Mouse (Mus musculus) stomach, postnatal 0 days (tissue): ENCODE results near the gene Smc4. TPM values are rescaled to one million over a fixed set of nuclear protein-coding genes. Genes with fewer than 3 reads are reported as not detected.
A peak's percentile ranks its signal among the peaks of the same experiment; 100 is the strongest.

Experiments used
- ATAC-seq: fragments of 200-750 bp; cut with Nextera tagmentation; 2 replicates; pipeline ENCODE4 v1.8.0; 2017; ENCODE audit not compliant: low FRiP score, low TSS enrichment
- DNase-seq: peaks from one replicate; pipeline ENCODE4 v3.0.0-alpha.2; 2016; ENCODE audit warnings: low spot score
- H3K27ac ChIP-seq: fragments of 300-500 bp; sonication (generic); replicated peaks from 2 replicates; pipeline ENCODE4 v1.5.1; 2014; ENCODE audit warnings: mild to moderate bottlenecking, control low read depth
- H3K27me3 ChIP-seq: fragments of 300-500 bp; sonication (generic); 2 replicates; pipeline ENCODE4 v1.6.1; 2014; ENCODE audit warnings: low read length; ENCODE audit not compliant: control insufficient read depth, insufficient read depth
- H3K36me3 ChIP-seq: fragments of 300-500 bp; sonication (generic); 2 replicates; pipeline ENCODE4 v1.6.1; 2014; ENCODE audit warnings: low read length, mixed read lengths; ENCODE audit not compliant: control insufficient read depth, insufficient read depth
- H3K4me1 ChIP-seq: fragments of 300-500 bp; sonication (generic); replicated peaks from 2 replicates; pipeline ENCODE4 v1.6.1; 2014; ENCODE audit warnings: antibody characterized with exemption; ENCODE audit not compliant: control insufficient read depth, insufficient read depth
- H3K4me2 ChIP-seq: fragments of 300-500 bp; sonication (generic); replicated peaks from 2 replicates; pipeline ENCODE4 v1.6.1; 2014; ENCODE audit warnings: low read depth, mild to moderate bottlenecking, control low read depth, moderate library complexity
- H3K4me3 ChIP-seq: fragments of 300-500 bp; sonication (generic); 2 replicates; pipeline ENCODE4 v1.5.1; 2014; ENCODE audit warnings: low read depth, low read length, control low read depth
- H3K9ac ChIP-seq: fragments of 300-500 bp; sonication (generic); 2 replicates; pipeline ENCODE4 v1.6.1; 2014; ENCODE audit warnings: mild to moderate bottlenecking, low read length, control low read depth, mixed read lengths
- H3K9me3 ChIP-seq: fragments of 300-500 bp; sonication (generic); 2 replicates; pipeline ENCODE4 v1.6.1; 2016; ENCODE audit warnings: low read length; ENCODE audit not compliant: control insufficient read depth
- CTCF ChIP-seq: IDR thresholded peaks from 2 replicates; pipeline ENCODE4 v1.5.1; 2016; ENCODE audit warnings: antibody characterized with exemption, low read depth, mild to moderate bottlenecking, moderate library complexity
- EP300 ChIP-seq: optimal IDR thresholded peaks from 2 replicates; pipeline ENCODE3; 2016; ENCODE audit warnings: antibody characterized with exemption
- WGBS: fragments of 180-500 bp; shearing (Covaris S2); extraction: QIAGEN DNeasy Blood & Tissue Kit; methylation state at CpG from one replicate; pipeline ENCODE4 v1.1.7; 2014; 5-methylcytosine and 5-hydroxymethylcytosine counted together
- polyA plus RNA-seq: library from polyadenylated mRNA; unstranded; fragments of >200 nt; fragmentation: Nextera tagmentation; extraction: Ambion mirVana; gene quantifications from 2 replicates; pipeline ENCODE4 v1.2.1, GENCODE M21; 2015

Gene Smc4
- 47.7 and 56.4 TPM in 2 replicates for polyA plus RNA-seq

GRCm38 (mm10) chr3:69004437-69005337 lies at the start of gene Smc4, which contains the start of gene Ift80:
TSS of gene Smc4 (plus strand) at chr3:69004738.
TSS of gene Ift80 (minus strand) at chr3:69004570.
- under 1% methylated on average over 75 of the region's 76 CpGs for WGBS

DNA sequence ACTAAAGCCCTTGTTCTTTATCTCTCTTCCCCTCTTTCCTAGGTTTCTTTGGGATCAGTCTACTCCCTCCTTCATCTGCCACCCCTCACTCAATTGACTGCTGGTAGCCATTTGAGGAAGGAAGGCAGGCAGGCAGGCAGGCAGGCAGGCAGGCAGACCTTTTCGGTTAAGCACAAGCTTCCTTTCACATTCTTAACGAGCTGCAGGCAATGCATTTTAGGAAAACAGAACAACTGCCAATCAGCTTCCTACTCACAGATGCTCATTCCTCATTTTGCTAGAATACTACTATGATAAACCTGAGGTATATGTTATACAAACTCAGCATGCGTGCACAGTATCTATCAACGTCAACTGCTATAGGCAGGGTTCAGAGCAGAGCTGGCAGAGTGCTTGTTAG lies 48.1 kb upstream of the Smc4 start:
- WGBS, result 44% methylated on average over 4 of the region's 4 CpGs
- Histone ChIP-seq H3K36me3 (no peaks in the 10 kb centered on the region), H3K4me3 (no peak overlapping the region), H3K4me2 (no peak overlapping the region), H3K27me3 (no peaks in the 10 kb centered on the region), H3K9ac (no peak overlapping the region), H3K4me1 (no peaks in the 10 kb centered on the region), H3K9me3 (no peaks in the 10 kb centered on the region), H3K27ac (no peak overlapping the region)
- DNase-seq (no peak), ATAC-seq (no peak)
- TF ChIP-seq EP300 (no peak), CTCF (no peak)

More at GRCm38 (mm10) chr3:69004437-69005337, at the start of gene Smc4, which contains the start of gene Ift80:
- H3K27me3 ChIP-seq, result no peaks in the 10 kb centered on the region
- H3K27ac ChIP-seq, result peak within 1 kb of the TSS; percentile 94
- TF ChIP-seq CTCF (no peak), EP300 (peak; percentile 90)
- ATAC-seq, result peak; percentile 97
- peak; percentile 98 for DNase-seq
- H3K4me2 ChIP-seq, result peak within 1 kb of the TSS; percentile 78
- peak within 1 kb of the TSS; percentile 88 for H3K9ac ChIP-seq
- peak within 1 kb of the TSS; percentile 99 for H3K4me3 ChIP-seq
- H3K9me3 ChIP-seq, result no peaks in the 10 kb centered on the region
- H3K36me3 ChIP-seq, result no peaks in the 10 kb centered on the region
- no peaks in the 10 kb centered on the region for H3K4me1 ChIP-seq

- Histone ChIP-seq H3K27me3 (no peaks in the 10 kb centered on the region), H3K9me3 (no peaks in the 10 kb centered on the region), H3K4me2 (no peak overlapping the region), H3K4me1 (no peaks in the 10 kb centered on the region), H3K27ac (no peak overlapping the region), H3K4me3 (no peak overlapping the region), H3K9ac (no peak overlapping the region), H3K36me3 (no peaks in the 10 kb centered on the region)
- ATAC-seq (no peak), DNase-seq (no peak)
- WGBS, result 87% methylated on average over 3 of the region's 3 CpGs
- TF ChIP-seq EP300 (no peak), CTCF (no peak)
Observed at GRCm38 (mm10) chr3:68957413-68957812, 47.1 kb upstream of the Smc4 start.

GRCm38 (mm10) chr3:68964682-68965081 lies 39.9 kb upstream of the Smc4 start:
- Histone ChIP-seq H3K9ac (no peak overlapping the region), H3K36me3 (peaks cover 3% of the 10 kb centered on the region; the same call in 1 of the 2 replicates), H3K4me3 (no peak overlapping the region), H3K4me2 (no peak overlapping the region), H3K4me1 (no peaks in the 10 kb centered on the region), H3K9me3 (no peaks in the 10 kb centered on the region), H3K27me3 (no peaks in the 10 kb centered on the region), H3K27ac (no peak overlapping the region)
- ATAC-seq (no peak), DNase-seq (no peak)
- TF ChIP-seq EP300 (no peak), CTCF (peak; percentile 61)

DNA sequence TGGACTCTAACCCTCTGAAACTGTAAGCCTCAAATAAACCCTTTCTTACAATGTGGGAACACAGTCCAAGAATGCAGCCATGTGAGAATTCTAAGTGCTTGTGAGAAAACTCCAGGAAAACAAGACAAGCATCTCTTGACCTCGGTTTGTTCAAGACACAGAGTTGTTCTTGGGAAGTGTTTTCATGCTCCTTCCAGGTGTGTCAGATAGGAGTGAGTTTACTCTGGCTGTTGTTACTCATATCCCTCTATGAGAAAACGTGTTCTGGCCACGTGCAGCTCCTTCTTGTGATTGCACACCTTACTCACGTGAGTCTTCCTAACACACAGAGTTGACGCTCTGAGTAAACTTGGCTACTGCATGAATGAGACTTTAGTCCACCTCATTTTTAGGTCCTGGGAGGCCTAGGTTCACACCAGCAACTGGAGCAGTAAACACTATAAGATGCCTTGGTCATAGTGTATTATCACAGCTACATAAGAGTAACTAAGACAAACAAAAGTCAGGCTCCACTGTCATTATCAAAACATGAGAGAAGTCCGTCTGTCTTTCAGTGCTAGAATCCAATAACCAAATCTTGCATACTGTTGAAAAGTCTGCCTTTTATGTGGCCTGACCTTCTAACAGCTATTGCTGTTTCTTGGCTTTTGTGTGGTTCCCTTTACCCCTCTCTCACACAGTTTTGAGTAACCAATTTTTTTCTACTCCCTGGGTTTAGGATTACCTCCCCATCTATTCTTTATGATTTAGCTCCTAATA lies 37.8 kb upstream of the Smc4 start:
- H3K4me2 ChIP-seq, result no peak overlapping the region
- H3K36me3 ChIP-seq, result peaks cover 3% of the 10 kb centered on the region; the same call in 1 of the 2 replicates
- DNase-seq, result no peak
- no peaks in the 10 kb centered on the region for H3K27me3 ChIP-seq
- no peak overlapping the region for H3K27ac ChIP-seq
- no peak overlapping the region for H3K9ac ChIP-seq
- H3K4me3 ChIP-seq, result no peak overlapping the region
- ATAC-seq, result no peak
- WGBS, result 92% methylated on average over 6 of the region's 6 CpGs
- H3K4me1 ChIP-seq, result no peaks in the 10 kb centered on the region
- H3K9me3 ChIP-seq, result no peaks in the 10 kb centered on the region
- TF ChIP-seq EP300 (no peak), CTCF (no peak)
